Mouse (Mus musculus) granulocyte monocyte progenitor cell, adult 5-6 weeks (primary cell): ENCODE measurements around the gene Gm42715. TPM values are rescaled to one million over a fixed set of nuclear protein-coding genes. Genes with fewer than 3 reads are reported as not detected.

Experiments
- ATAC-seq: replicated peaks from 2 replicates; pipeline ENCODE4 v1.8.0; 2016; ENCODE audit warnings: mild to moderate bottlenecking, moderate TSS enrichment, inconsistent platforms; ENCODE audit not compliant: poor library complexity, severe bottlenecking
- total RNA-seq, 2 experiments: library from RNA; stranded (forward) in 1 of 2; stranded (reverse) in 1 of 2; fragments of 200-712, 200-1000 nt in 1 of 2; fragments of >200 nt in 1 of 2; fragmentation: Nextera tagmentation in 1 of 2; gene quantifications; 2 replicates each; pipeline ENCODE4 v1.2.3; 2014 to 2017

Gm42715 gene
- total RNA-seq, 2 experiments from 2014 or later, result 6.4 to 25.2 TPM

GRCm38 (mm10) chr7:127574115-127574514, 54.7 kb downstream of the Gm42715 start:
- ATAC-seq, result no peak

- ATAC-seq, result no peak
Measured at GRCm38 (mm10) chr7:127583260-127583659, 63.9 kb downstream of the Gm42715 start.

- ATAC-seq, result 0 out of 2 replicates have a peak, but pooled peaks have one; percentile 15
Measured at GRCm38 (mm10) chr7:127585031-127585430, 65.6 kb downstream of the Gm42715 start.

GRCm38 (mm10) chr7:127586149-127586548, 66.8 kb downstream of the Gm42715 start:
- no peak for ATAC-seq

- no peak for ATAC-seq
Measured at GRCm38 (mm10) chr7:127587196-127587595, 67.8 kb downstream of the Gm42715 start.

GRCm38 (mm10) chr7:127588011-127588871, 68.9 kb downstream of the Gm42715 start, which contains the start of the genes Ccdc189 and Rnf40:
TSS of gene Ccdc189 (minus strand) at chr7:127588595.
TSS of gene Rnf40 (plus strand) at chr7:127588767.
- ATAC-seq, result peak; percentile 90

- ATAC-seq, result no peak
Measured at GRCm38 (mm10) chr7:127588901-127589300, 69.5 kb downstream of the Gm42715 start.

GRCm38 (mm10) chr7:127589637-127590036, 70.3 kb downstream of the Gm42715 start:
- ATAC-seq, result no peak

GRCm38 (mm10) chr7:127591108-127591507, 71.7 kb downstream of the Gm42715 start:
- ATAC-seq, result no peak

- no peak for ATAC-seq
Measured at GRCm38 (mm10) chr7:127592575-127592974, 73.2 kb downstream of the Gm42715 start.

GRCm38 (mm10) chr7:127596747-127597146, 77.4 kb downstream of the Gm42715 start:
- no peak for ATAC-seq

GRCm38 (mm10) chr7:127600612-127601011, 81.2 kb downstream of the Gm42715 start:
- ATAC-seq, result no peak

- no peak for ATAC-seq
Measured at GRCm38 (mm10) chr7:127601735-127602134, 82.4 kb downstream of the Gm42715 start.

- no peak for ATAC-seq
Measured at GRCm38 (mm10) chr7:127602903-127603302, 83.5 kb downstream of the Gm42715 start.

- ATAC-seq, result peak; percentile 81
Measured at GRCm38 (mm10) chr7:127604256-127604655, 84.9 kb downstream of the Gm42715 start.

- ATAC-seq, result no peak
Measured at GRCm38 (mm10) chr7:127607150-127607549, 87.8 kb downstream of the Gm42715 start.

- ATAC-seq, result no peak
Measured at GRCm38 (mm10) chr7:127611011-127611410, 91.6 kb downstream of the Gm42715 start.

GRCm38 (mm10) chr7:127611561-127611960, 92.2 kb downstream of the Gm42715 start:
- no peak for ATAC-seq

GRCm38 (mm10) chr7:127613501-127613900, 94.1 kb downstream of the Gm42715 start:
- ATAC-seq, result no peak

- no peak for ATAC-seq
Measured at GRCm38 (mm10) chr7:127614091-127614490, 94.7 kb downstream of the Gm42715 start.

- peak; percentile 74 for ATAC-seq
Measured at GRCm38 (mm10) chr7:127614511-127614890, 95.1 kb downstream of the Gm42715 start.
